14 mouse cellular contexts compared by ENCODE assay signal in genomic region chr1:143675734-143676361, GRCm38 (mm10). TPM values are rescaled to one million over a fixed set of nuclear protein-coding genes. Genes with fewer than 3 reads are reported as not detected.
DNase-seq lines count a peak whose midpoint lies in the region; ATAC-seq lines count a peak whose summit lies in the region.
"Had no signal": no experiment of that assay in that cellular context is flagged by ENCODE, and none has a peak within 500 bp of the region (broad histone marks: within the 10 kb centered on the region; RNA-seq: fewer than 3 reads in every experiment).

No protein-coding gene starts in this region.

- no peaks in the 10 kb centered on the region for H3K4me1 ChIP-seq in hindbrain, embryonic 14.5 days (replicated peaks; ENCODE audit: control insufficient read depth, insufficient read depth, low read length)
- H3K4me1 ChIP-seq in hindbrain, embryonic 11.5 days (replicated peaks; ENCODE audit: control insufficient read depth, insufficient read depth, low read length) = no peaks in the 10 kb centered on the region
- H3K4me1 ChIP-seq: embryonic facial prominence, embryonic 12.5 days; lung, embryonic 15.5 days had no signal

- H3K27me3 ChIP-seq in hindbrain, embryonic 14.5 days (ENCODE audit: control insufficient read depth, insufficient read depth, low read length) = no peaks in the 10 kb centered on the region
- no peaks in the 10 kb centered on the region for H3K27me3 ChIP-seq in hindbrain, embryonic 11.5 days (ENCODE audit: control insufficient read depth, insufficient read depth, low read length)
- H3K27me3 ChIP-seq: embryonic facial prominence, embryonic 12.5 days; lung, embryonic 15.5 days had no signal

- no peak overlapping the region for H3K27ac ChIP-seq in hindbrain, embryonic 14.5 days
- H3K27ac ChIP-seq in hindbrain, embryonic 11.5 days (ENCODE audit: low read depth, low read length) = no peak overlapping the region
- H3K27ac ChIP-seq: embryonic facial prominence, embryonic 12.5 days; lung, embryonic 15.5 days had no signal

- no peaks in the 10 kb centered on the region for H3K9me3 ChIP-seq in hindbrain, embryonic 14.5 days (ENCODE audit: control insufficient read depth, low read length)
- no peaks in the 10 kb centered on the region for H3K9me3 ChIP-seq in hindbrain, embryonic 11.5 days (ENCODE audit: control insufficient read depth, low read length)
- H3K9me3 ChIP-seq: embryonic facial prominence, embryonic 12.5 days; lung, embryonic 15.5 days had no signal

- no peak for ATAC-seq in hindbrain, embryonic 14.5 days (ENCODE audit: low FRiP score)
- no peak for ATAC-seq in hindbrain, embryonic 11.5 days (ENCODE audit: low FRiP score)

- no peak overlapping the region for H3K4me3 ChIP-seq in hindbrain, embryonic 14.5 days (replicated peaks; ENCODE audit: low read length)
- H3K4me3 ChIP-seq in hindbrain, embryonic 11.5 days (ENCODE audit: low read depth, low read length) = no peak overlapping the region
- H3K4me3 ChIP-seq: embryonic facial prominence, embryonic 12.5 days; lung, embryonic 15.5 days had no signal

- H3K9ac ChIP-seq in hindbrain, embryonic 14.5 days = no peak overlapping the region
- no peak overlapping the region for H3K9ac ChIP-seq in hindbrain, embryonic 11.5 days (ENCODE audit: low read depth, low read length)
- H3K9ac ChIP-seq: embryonic facial prominence, embryonic 12.5 days; lung, embryonic 15.5 days had no signal

- peaks cover 35% of the 10 kb centered on the region for H3K36me3 ChIP-seq in hindbrain, embryonic 14.5 days (replicated peaks; ENCODE audit: control insufficient read depth, insufficient read depth)
- H3K36me3 ChIP-seq in hindbrain, embryonic 11.5 days (ENCODE audit: control insufficient read depth, insufficient read depth, low read length) = peaks cover 3% of the 10 kb centered on the region; the same call in 1 of the 2 replicates

- WGBS in hindbrain, embryonic 14.5 days = 89% methylated on average over 4 of the region's 4 CpGs
- 92% methylated on average over 4 of the region's 4 CpGs for WGBS in hindbrain, embryonic 11.5 days

- DNase-seq in hindbrain, embryonic 14.5 days (ENCODE audit: low spot score) = peak; percentile 71
- no peak for DNase-seq in hindbrain, embryonic 11.5 days (ENCODE audit: low spot score)
- peak; percentile 18 for DNase-seq in 3T3-L1 (ENCODE audit: low read depth, low spot score)
- DNase-seq in 416B (ENCODE audit: low read depth) = peak; percentile 56
- peak; percentile 29 for DNase-seq in brain, adult 2 months (ENCODE audit: low read depth, low spot score)
- no peak for DNase-seq in cerebellum, adult 11-12 months
- DNase-seq in spleen, postnatal 4 days (ENCODE audit: low spot score in 2 of 2) = no peak
- no peak for DNase-seq in kidney, adult 11 months
- DNase-seq: adrenal gland, adult 8-10 months; heart, postnatal 14 days; kidney, postnatal 10 days had no signal

- H3K4me2 ChIP-seq in hindbrain, embryonic 14.5 days (replicated peaks) = no peak overlapping the region
- H3K4me2 ChIP-seq in hindbrain, embryonic 11.5 days (replicated peaks; ENCODE audit: low read depth, low read length) = no peak overlapping the region
- H3K4me2 ChIP-seq: embryonic facial prominence, embryonic 12.5 days; liver, embryonic 11.5 days; lung, embryonic 15.5 days had no signal

RNA-seq across cellular contexts. Expression of gene Cdc73, which starts 26.8 kb away (rescaled TPM):
- 15.4 and 17.4 TPM in 2 replicates for polyA plus RNA-seq in hindbrain, embryonic 14.5 days (2014; fragmentation: Nextera tagmentation; extraction: Ambion mirVana)
- 25.8 and 25.9 TPM in 2 replicates for polyA plus RNA-seq in hindbrain, embryonic 11.5 days (2014; fragmentation: Nextera tagmentation; extraction: Ambion mirVana)

RNA-seq across cellular contexts. Expression of gene B3galt2, which starts 35.4 kb away (rescaled TPM):
- 9.4 and 9.7 TPM in 2 replicates for polyA plus RNA-seq in hindbrain, embryonic 14.5 days (2014; fragmentation: Nextera tagmentation; extraction: Ambion mirVana)
- 1.2 and 2.1 TPM in 2 replicates for polyA plus RNA-seq in hindbrain, embryonic 11.5 days (2014; fragmentation: Nextera tagmentation; extraction: Ambion mirVana)

RNA-seq across cellular contexts. Expression of gene Glrx2, which starts 40.3 kb away (rescaled TPM):
- 87.7 and 105 TPM in 2 replicates for polyA plus RNA-seq in hindbrain, embryonic 14.5 days (2014; fragmentation: Nextera tagmentation; extraction: Ambion mirVana)
- polyA plus RNA-seq in hindbrain, embryonic 11.5 days (2014; fragmentation: Nextera tagmentation; extraction: Ambion mirVana) = 73.1 and 76.9 TPM in 2 replicates

Comparison
In these comparisons a context has a peak if more than half of its experiments do, and no peak if none do; other contexts are left out.
1. DNase-seq: peak in hindbrain, embryonic 14.5 days (single experiment), 3T3-L1 (single experiment), 416B (single experiment) and brain, adult 2 months (single experiment); none in hindbrain, embryonic 11.5 days (single experiment), cerebellum, adult 11-12 months (single experiment), spleen, postnatal 4 days (0 of 2) and kidney, adult 11 months (single experiment).